Mouse (Mus musculus) kidney, adult 9 months (tissue): ENCODE measurements at regions not wholly inside any gene's neighbourhood (a gene's known extent, or its start where the extent isn't known, plus 50 kb on each side); places are given as distances from the start of the nearest gene placed in this dataset.

Source experiments
- DNase-seq: peaks from one replicate; pipeline ENCODE4 v3.0.0; 2022

GRCm38 (mm10) chr8:128069749-128070148 lies 288.7 kb upstream of the Nrp1 start:
- no peak for DNase-seq

- no peak for DNase-seq
These were observed 282.8 kb upstream of the Nrp1 start for GRCm38 (mm10) chr8:128075566-128075965.

GRCm38 (mm10) chr8:128076226-128076625 lies 282.2 kb upstream of the Nrp1 start:
- no peak for DNase-seq

- DNase-seq: peak; percentile 24
These were observed 279.7 kb upstream of the Nrp1 start for GRCm38 (mm10) chr8:128078740-128079139.

- DNase-seq: no peak
These were observed 272.6 kb upstream of the Nrp1 start for GRCm38 (mm10) chr8:128085800-128086199.

- DNase-seq: no peak
These were observed 270.9 kb upstream of the Nrp1 start for GRCm38 (mm10) chr8:128087500-128087899.

GRCm38 (mm10) chr8:128092826-128093225 lies 265.6 kb upstream of the Nrp1 start:
- peak; percentile 12 for DNase-seq

GRCm38 (mm10) chr8:128095451-128095850 lies 263.0 kb upstream of the Nrp1 start:
- no peak for DNase-seq

- no peak for DNase-seq
These were observed 260.8 kb upstream of the Nrp1 start for GRCm38 (mm10) chr8:128097601-128098000.

- DNase-seq: no peak
These were observed 255.0 kb upstream of the Nrp1 start for GRCm38 (mm10) chr8:128103380-128103779.

- no peak for DNase-seq
These were observed 251.8 kb upstream of the Nrp1 start for GRCm38 (mm10) chr8:128106569-128106968.

- no peak for DNase-seq
These were observed 251.4 kb upstream of the Nrp1 start for GRCm38 (mm10) chr8:128107041-128107440.

- DNase-seq: no peak
These were observed 249.4 kb upstream of the Nrp1 start for GRCm38 (mm10) chr8:128109036-128109435.

- DNase-seq: no peak
These were observed 247.3 kb upstream of the Nrp1 start for GRCm38 (mm10) chr8:128111132-128111531.

- peak; percentile 28 for DNase-seq
These were observed 245.3 kb upstream of the Nrp1 start for GRCm38 (mm10) chr8:128113116-128113515.

GRCm38 (mm10) chr8:128141290-128141966 lies 217.0 kb upstream of the Nrp1 start:
- no peak for DNase-seq

GRCm38 (mm10) chr8:128148351-128148942 lies 210.0 kb upstream of the Nrp1 start:
- DNase-seq: no peak

GRCm38 (mm10) chr8:128155604-128156003 lies 202.8 kb upstream of the Nrp1 start:
- DNase-seq: no peak

- DNase-seq: no peak
These were observed 202.2 kb upstream of the Nrp1 start for GRCm38 (mm10) chr8:128156221-128156620.

- no peak for DNase-seq
These were observed 195.5 kb upstream of the Nrp1 start for GRCm38 (mm10) chr8:128162857-128163256.

- DNase-seq: no peak
These were observed 193.4 kb upstream of the Nrp1 start for GRCm38 (mm10) chr8:128164976-128165375.

GRCm38 (mm10) chr8:128165591-128165990 lies 192.8 kb upstream of the Nrp1 start:
- no peak for DNase-seq

GRCm38 (mm10) chr8:128166097-128166496 lies 192.3 kb upstream of the Nrp1 start:
- peak; percentile 10 for DNase-seq

- no peak for DNase-seq
These were observed 189.6 kb upstream of the Nrp1 start for GRCm38 (mm10) chr8:128168819-128169218.

- DNase-seq: peak; percentile 16
These were observed 187.3 kb upstream of the Nrp1 start for GRCm38 (mm10) chr8:128171116-128171515.
